Mouse (Mus musculus) embryo, embryonic 10.5 days (tissue): ENCODE measurements around the gene Bhlhe40.

Source experiments
- DNase-seq: peaks from one replicate; pipeline ENCODE4 v3.0.0-alpha.2; 2015; ENCODE audit warnings: low spot score

The Bhlhe40 gene

DNA sequence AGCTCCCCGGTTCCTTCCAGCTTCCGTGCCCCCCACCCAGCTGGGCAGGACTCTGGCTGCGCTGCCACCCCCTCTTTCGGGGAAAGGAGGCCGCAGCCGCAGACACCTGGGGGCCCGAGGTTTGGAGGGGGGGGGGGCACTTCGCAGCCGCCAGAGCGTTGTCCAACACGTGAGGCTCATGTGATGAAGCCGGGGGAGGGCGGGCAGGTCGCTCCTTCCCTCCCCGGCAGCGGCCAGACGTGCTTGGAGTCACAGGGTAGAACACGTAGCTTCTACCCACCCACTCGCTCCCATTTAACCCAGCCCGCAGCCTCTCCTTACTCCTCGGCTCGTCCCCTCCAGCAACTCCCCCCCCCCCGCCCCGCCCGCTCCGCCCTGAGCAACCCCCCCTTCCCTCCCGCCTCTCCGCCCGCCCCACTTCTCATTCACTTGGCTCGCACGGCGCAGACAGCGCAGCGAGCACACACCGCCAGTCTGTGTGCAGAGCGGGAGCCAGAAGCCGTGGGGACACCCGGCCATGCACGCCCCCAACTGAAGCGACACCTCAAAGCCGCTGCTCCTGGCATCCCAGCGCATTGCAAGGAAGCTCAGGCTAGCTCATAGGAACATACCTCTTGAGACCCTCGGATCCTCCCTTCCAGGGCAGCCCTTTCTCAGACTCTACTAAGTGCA, at the start of gene Bhlhe40:
Bhlhe40 (plus strand) TSS at position 424 of the 672 bp plus-strand sequence.
- peak; percentile 72 for DNase-seq

DNA sequence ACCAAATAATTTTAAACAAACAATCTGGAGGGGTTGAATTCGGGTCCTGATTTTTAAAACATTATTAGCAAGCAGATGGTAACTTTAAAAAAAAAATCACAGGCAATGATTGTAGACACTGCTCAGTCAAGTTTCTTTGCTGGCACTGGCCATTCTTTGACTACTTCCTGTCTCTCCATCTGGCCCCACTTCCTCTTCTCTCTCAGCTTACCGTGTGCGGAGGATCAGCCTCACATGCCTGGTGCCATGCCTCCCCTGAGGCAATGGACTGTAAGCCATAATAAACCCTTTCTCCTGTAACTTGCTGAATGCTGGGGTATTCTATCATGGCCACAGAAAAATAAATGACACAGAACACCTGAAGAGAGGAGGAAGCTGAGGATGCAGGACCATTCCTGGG, 48.8 kb upstream of the Bhlhe40 start:
- no peak for DNase-seq

DNA sequence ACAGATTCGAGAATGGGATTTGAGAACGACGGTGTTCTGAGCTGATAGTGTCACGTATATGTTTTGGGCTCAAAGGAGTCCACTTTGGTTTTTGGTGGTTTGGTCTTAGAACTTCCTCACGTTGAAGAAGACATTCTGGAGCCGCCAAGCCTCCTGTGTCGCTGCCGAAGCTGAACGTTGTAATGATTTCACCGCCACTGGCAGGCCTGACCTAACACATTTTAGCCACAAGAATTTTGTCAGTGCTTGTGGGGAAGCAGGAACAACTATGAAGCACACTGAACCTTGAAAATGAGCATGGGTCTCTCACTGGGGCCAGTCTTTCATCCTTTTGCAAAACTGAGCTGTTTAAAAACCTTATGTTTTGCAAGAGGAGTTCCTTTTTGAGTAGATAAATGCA, 42.4 kb upstream of the Bhlhe40 start:
- DNase-seq: no peak

DNA sequence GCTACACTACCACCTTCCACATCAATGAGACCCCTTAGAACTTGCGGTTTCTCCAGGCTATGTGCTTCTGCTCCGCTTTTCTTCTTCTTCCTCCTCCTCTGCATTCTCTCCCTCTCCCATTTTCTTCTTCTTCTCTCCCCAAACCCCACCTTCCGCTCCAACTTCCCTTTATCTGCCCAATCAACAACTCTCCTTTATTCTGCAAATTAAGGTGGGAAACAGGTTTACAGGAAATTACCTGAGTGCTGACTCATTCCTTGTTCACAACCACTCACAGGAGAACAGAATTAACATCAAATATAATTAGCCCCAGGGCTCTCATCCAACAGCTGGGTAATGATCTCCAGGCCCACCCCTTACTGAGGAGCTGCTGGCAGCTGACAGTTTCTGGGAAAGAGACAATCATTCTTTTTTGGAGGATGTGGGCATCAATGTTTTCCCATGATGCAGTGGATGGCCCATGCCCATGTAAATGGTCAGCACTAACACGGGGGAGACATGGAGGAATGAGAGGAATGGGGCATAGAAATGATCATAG, 37.3 kb upstream of the Bhlhe40 start:
- no peak for DNase-seq

DNA sequence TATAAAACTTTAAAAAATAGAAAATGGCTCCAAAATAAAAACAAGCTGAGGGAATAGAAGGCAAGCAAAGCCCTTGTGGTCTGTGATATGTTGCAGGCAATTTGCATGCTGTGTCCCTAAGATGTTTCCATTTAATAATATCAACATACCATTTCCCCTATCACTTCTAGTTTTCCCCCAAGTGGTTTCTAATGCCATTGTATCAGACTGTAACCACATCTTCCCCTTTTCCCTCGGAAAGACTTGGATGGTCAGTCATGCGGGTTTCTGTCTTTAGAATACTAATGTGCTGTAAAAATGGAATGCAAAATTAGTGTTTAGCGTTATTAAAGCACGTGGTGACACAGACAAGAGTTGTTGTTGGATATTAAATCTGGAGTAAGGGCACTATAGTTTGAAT, 35.5 kb upstream of the Bhlhe40 start:
- DNase-seq: no peak

DNA sequence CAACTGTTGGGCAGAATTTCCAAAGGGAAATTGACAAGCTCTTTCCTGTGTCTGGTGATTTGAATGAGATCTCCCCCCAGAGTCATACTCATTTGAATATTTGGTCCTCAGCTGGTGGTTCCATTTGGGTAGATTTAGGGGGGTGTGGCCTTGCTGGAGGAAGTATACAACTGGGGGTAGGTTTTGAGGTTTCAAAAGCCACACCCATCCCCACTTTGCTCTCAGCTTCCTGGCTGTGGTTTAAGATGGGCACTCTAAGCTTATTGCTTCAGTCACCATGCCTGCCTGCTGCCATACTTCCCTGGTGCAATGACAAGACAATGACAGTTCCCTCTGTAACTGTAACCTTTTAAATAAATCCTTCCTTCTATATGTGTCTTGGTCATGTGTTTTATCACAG, 29.7 kb upstream of the Bhlhe40 start:
- no peak for DNase-seq

DNA sequence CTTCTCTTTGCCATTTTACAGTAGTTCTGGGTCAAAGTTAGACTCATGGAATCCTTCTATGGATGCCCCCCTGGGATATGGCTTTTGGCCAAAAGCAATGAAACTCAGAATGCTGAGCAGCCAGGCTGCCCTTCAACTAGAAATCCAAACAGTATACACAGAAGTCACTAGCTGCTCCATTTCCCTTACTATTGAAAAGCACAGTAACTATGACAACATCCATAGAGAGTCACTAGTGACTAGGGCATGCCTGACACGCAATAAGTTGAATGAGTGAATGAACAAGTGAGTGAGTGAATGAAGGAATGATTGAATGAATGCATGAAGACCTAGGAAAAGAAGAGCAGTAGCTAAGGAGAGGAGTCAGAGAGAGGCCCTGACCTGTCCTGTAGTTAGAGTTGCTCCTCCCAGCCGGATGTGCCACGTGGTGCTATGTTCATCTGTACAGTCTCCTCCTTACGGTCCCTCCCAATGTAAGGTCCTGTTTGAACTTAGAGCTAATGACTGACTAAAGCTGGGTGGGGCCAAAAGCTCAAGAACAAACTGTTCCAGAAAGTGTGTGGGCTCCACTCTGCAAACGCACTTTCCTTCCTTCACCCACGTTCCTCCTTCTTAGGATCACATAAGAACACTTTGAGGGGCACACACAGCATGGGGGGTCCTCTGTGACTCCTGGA, 22.1 kb upstream of the Bhlhe40 start:
- no peak for DNase-seq

DNA sequence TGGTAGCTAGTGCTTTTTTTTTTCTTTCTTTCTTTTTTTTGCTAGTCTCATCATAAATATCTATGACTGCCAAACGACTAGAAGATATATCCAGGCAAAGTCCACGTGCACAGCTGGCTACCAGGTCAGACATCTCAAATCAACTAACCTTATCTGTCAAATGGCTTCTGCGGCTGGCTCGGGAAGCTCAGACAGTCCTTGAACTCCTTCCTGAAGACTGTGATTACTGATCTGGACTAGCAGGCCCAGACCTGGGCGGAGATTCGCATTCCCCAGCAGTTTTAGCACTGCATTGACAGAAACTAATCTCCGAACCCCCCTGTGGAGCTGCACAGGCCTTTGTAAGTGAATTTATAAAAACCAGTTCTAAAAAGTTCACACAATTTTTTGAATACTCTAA, 18.4 kb upstream of the Bhlhe40 start:
- DNase-seq: no peak

DNA sequence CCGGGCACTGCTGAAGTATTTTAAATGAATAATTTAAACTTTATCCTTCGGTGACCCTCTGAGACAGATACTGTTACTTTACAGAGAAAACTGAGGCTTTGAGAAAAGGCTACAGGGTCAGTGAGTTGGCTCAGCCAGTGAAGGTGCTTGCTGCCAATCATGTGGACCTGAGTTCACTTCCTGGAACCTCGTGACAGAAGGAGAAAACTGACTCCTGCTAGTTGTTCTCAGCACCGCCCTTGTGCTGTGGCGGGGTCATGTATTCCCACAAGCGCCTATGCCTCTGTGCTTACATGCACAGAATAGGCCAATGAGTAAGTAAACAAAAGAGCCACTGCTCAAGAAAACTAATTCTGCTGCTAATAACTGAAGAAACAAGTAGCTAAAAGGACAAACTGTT, 17.4 kb upstream of the Bhlhe40 start:
- DNase-seq: no peak

DNA sequence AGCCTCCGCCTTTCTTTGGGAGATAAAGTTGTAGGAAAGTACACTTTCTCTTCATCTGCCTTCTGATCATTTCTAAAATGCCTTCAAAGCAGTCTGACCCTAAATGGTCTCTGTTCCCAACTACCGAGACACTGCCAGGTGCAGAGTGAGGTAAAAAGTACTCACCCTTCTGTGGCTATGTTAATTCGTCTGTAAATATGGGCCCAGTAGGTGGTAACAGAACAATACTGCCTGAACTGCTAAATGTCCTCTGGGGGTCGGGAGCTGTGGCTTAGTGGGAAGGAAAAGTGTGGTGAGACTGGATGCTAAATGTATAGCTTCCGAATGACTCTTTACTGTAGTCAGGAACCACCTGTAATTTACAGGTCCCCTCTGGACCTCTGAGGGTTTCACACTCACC, 16.1 kb upstream of the Bhlhe40 start:
- DNase-seq: no peak

DNA sequence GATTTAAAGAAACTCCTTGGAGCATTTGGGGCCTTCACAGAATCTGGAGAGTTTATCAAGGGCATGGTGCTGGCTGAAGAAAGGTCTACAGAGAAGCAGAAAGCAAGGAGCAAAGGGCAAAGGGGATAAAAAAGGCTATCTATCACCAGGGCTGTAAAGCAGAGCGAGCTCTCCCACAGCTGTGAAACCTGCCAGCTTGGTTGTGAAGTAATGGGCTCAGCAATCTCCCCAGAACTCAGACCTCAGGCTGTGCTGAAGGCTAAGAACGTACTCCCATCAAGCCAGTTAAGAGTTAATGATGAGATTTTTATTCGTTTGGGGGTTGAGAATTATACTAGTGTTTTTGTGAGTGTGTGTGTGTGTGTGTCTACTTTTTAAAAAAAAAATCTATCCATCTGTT, 13.3 kb upstream of the Bhlhe40 start:
- no peak for DNase-seq

DNA sequence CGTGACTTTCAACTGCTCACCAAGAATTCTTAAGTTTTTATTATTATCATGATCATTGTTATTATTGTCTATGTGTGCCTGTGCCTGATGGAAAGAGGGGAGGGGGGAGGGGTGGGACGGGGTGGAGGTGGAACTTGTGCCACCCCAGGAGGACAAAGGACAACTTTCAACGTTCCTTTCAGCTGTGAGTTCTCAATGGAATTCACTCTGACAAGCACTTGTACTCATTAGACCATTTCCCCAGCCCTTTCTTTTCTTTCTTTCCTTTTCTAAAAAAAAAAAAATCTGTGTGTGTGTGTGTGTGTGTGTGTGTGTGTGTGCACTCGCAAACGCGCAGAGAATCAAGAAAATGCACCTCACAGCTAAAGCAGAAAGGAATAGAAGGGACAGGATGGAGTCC, 12.4 kb upstream of the Bhlhe40 start:
- no peak for DNase-seq

DNA sequence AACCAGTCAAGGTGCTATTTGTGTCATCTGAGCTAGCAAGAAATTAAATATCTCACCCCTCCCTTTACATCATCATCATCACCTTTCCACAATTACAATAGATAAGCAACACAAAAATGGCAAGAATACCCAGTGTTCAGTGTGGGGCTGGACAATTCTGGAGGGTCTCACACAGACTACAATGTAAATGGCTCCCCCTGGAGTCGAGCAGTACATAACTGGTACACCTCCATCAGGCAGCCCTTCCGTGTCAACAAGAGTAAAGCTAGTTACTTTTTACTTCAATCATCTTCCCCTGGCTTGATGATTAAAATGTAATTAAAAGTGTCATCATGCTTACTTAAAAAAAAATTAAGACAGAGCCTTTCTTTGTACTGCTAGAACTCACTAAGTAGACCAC, 4.6 kb upstream of the Bhlhe40 start:
- peak; percentile 36 for DNase-seq

DNA sequence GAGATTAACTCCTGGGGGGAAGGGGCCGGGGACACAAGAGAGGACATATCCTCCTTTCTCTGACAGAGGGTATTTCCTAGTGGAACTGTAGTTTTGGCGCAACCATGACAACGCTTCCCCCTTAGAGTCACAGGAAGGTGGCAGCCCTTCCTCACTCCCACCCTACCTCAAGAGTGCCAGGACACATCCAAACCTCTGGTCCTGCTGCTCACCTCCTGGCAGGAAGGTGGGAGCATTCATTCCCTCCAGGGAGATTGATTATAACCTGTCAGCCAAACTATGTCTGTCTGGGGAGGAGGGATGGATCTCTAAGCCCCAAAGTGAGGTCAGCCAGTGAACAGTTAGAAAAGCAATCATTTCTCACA, 2.4 kb upstream of the Bhlhe40 start:
- DNase-seq: peak; percentile 52

DNA sequence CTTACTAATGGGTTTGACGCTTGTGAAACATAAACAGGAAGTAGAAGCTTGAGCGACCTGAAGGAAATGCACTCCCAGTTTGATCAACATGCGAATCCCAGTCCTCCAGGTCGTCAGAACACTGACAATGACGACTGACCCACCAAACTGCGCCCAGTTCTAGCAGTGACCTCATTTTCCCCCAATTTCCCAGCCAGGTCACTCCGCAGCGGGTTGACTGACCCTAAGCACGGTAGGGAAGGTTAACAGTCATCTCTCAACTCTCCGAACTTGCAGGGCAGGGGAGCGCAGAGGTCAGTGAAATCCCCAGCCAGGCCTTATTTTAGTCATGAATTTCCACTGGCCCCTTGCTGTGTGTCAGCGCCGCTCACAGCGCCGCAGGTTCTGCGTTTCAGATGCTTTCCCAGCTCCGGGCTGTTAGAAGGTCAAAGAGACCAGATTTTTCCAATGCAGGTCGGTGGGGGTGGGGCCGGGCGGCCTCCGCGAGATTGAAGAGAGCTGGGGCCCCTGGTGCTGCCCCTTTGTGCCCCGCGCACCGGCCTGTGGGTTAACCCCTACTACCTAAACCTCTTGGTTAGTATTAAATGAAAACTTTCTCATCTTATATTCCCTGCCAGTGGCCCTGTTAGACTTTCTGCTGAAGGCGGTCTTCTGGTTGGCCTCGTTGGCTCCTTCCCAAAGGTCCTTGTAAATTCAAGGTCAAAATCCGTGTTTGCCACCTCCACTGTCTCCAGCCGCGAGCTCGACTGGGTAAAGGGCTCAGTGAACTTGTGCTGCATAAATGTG, 1.8 kb upstream of the Bhlhe40 start:
- peak; percentile 61 for DNase-seq

DNA sequence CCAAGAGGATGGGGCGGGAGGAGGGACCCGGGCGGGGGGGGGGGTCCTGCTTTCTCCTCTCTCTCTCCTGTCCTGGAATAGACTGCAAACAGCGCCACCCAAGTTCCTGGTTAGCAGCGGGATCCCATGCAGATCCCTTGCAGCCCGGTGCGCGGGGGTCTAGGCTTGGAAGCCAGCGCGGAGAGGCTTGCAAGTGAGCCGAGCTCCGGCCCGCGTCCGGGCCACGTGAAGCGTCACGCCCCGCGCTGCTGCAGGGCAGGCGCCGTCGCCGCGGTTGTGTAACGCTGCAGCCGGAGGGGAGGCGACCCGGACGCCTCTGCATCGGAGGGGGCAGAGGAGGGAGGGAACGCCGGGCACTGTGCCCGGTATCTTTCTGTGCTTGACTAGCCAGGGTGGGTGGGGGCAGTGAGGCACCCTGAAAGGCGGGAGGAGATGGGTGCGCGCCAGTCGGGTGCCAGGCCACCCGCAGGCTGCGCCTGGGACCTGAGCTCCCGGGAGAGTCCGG, 1.2 kb upstream of the Bhlhe40 start:
- peak; percentile 91 for DNase-seq

DNA sequence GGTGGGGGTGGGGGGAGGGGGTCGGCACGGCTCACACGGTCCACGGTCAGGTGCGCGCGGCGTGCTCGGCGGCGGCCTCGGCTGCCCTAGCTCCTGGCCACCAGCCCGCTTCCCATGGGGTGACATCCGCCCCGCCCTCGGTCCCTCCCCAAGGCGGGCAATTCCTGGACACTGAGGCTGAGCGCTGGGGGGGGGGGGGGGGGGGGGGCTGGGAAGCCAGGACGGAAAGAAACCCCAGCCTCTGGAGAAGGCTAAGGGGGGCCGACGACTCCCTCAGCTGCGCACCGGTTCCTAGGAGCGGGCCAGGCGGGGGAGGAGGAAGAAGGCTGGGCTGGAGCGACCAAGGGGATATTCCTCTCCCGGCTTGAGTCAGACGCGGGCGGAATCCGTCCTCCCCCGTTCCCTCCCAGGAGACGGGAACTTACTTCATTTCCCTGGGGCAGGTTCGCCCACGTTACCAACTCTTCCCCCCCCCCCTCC, 663 bp upstream of the Bhlhe40 start:
- peak; percentile 72 for DNase-seq

DNA sequence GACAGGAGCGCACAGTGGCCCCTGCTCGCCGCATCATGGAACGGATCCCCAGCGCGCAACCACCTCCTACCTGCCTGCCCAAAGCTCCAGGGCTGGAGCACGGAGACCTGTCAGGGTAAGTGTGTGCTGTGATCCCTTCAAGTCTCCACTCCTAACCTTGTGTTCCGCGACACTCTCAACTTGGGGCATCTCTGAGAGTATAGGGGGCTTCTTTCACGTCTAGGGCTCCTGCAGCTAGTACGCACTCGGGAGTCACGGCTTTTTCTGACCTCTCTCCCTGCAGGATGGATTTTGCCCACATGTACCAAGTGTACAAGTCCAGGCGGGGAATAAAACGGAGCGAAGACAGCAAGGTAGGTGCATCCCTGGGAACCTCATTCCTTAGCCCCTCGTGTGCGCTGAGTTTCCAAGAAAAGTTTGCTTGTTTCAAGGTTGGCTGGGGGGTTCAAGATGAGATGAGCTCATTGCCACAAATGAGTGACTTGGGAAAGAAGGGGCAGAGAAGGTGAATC, 505 bp downstream of the Bhlhe40 start:
- DNase-seq: peak; percentile 43

DNA sequence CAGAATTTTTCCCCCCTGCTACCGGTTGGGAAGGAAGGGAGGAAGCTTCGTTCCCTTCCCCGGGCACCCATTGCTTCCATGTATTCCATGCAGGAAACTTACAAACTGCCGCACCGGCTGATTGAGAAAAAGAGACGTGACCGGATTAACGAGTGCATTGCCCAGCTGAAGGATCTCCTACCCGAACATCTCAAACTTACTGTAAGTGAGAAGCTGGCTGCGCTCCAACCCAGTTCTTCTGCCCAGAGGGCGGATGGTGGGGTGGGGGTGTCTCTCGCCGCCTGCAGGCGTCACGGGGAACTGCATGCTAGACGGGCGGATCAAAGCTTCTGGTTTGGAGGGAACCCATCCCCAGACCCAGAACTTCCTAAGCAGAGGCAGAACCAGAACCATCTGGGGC, 983 bp downstream of the Bhlhe40 start:
- DNase-seq: peak; percentile 85

DNA sequence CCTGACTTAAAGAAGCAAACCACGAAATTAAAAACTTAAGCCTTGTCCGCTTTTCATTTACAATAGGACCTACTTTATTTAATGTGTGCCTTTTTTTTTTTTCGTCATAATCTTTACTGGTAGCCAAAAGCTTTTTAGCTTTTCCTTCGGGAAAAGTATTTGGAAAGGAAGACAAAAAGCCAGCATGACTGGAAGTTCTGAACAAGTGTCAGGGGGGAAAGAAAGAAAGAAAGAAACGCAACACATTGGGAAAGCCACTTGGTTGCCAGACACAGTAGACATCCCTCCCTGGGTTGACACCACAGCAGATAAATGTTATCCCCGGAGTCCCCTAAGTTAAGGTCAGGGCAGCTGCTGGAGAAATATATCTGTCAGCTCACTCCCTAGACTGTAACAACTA, 1.5 kb downstream of the Bhlhe40 start:
- DNase-seq: no peak

DNA sequence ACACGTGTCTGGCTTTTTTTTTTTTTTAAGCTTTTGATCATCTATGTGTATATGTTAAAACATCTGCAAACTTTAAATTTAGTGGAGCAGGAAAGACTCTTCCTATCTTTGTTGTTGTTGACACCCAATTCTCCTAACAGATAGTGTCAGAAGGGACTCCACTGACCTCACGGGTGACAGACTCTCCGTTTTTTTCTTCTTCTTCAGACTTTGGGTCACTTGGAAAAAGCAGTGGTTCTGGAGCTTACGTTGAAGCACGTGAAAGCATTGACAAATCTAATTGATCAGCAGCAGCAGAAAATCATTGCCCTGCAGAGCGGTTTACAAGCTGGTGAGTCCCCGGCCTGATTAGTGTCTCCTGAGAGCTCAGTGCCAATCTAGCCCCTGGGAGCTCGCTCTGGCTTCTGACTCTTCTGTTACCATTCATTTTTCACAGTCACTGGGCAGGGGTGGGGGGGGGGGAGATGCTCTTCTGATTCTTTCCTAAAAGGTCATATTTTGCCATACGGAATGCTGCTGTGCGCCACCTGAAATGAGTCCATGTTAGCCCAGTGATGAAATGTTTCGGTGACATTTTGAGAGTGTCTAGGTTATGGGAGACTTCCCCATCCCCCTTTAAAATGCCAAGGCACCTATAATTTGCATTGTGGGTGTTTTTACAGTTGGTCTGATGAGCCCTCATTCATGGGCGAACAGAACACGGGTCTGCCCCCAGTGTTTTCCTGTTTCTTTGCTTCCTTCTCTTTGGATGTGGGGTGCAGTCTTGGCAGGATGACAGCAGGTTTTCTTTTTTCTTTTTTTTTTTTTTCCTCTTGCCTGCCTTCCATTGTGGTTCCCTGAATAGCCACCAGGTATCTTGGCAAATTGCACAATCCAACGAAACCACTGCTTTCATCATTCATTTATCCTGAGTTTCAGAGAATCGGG, 2.1 kb downstream of the Bhlhe40 start:
- no peak for DNase-seq
